Mouse (Mus musculus) MEL (cell line): ENCODE measurements around the gene Ostm1. TPM values are rescaled to one million over a fixed set of nuclear protein-coding genes. Genes with fewer than 3 reads are reported as not detected.

ENCODE experiments used
- DNase-seq: peaks from one replicate; pipeline ENCODE4 v3.0.0; 2011; ENCODE audit warnings: low read depth, low spot score
- H3K27ac ChIP-seq: 2 replicates; pipeline ENCODE4 v1.5.1; 2012; ENCODE audit warnings: low read depth, mild to moderate bottlenecking, control low read depth, low read length, moderate library complexity; ENCODE audit not compliant: control insufficient read depth
- H3K27me3 ChIP-seq, 2 experiments: fragments of 150-350 bp in 1 of 2; sonication (generic) in 1 of 2; 2 replicates each; pipeline ENCODE4 v1.6.1; 2012; ENCODE audit warnings: low read length in 2 of 2, mild to moderate bottlenecking in 2 of 2, improper control_type of control experiment in 1 of 2, moderate library complexity in 1 of 2; ENCODE audit not compliant: insufficient read depth in 2 of 2, control insufficient read depth in 1 of 2
- H3K36me3 ChIP-seq, 2 experiments: 2 replicates each; pipeline ENCODE4 v1.6.1; 2012 to 2014; ENCODE audit warnings: low read length in 2 of 2, improper control_type of control experiment in 1 of 2, inconsistent platforms in 1 of 2, mild to moderate bottlenecking in 1 of 2; ENCODE audit not compliant: insufficient read depth in 2 of 2, control insufficient read depth in 1 of 2
- H3K4me1 ChIP-seq, 2 experiments: fragments of 150-350 bp in 1 of 2; sonication (generic) in 1 of 2; 2 replicates each; pipeline ENCODE4 v1.6.1; 2012; ENCODE audit warnings: low read length in 2 of 2, improper control_type of control experiment in 1 of 2, mild to moderate bottlenecking in 1 of 2; ENCODE audit not compliant: insufficient read depth in 2 of 2, control insufficient read depth in 1 of 2
- H3K4me3 ChIP-seq, 2 experiments: fragments of 150-350 bp in 1 of 2; sonication (generic) in 1 of 2; 2 replicates each; pipeline ENCODE4 v1.5.1; 2012; ENCODE audit warnings: low read depth in 2 of 2, low read length in 2 of 2, mild to moderate bottlenecking in 2 of 2, moderate library complexity in 2 of 2, control low read depth in 1 of 2, improper control_type of control experiment in 1 of 2; ENCODE audit not compliant: control insufficient read depth in 1 of 2, insufficient read depth in 1 of 2
- H3K79me2 ChIP-seq: 2 replicates; pipeline ENCODE4 v1.6.1; 2012; ENCODE audit warnings: mild to moderate bottlenecking, low read length, moderate library complexity; ENCODE audit not compliant: control insufficient read depth, poor library complexity, insufficient read depth
- H3K9ac ChIP-seq: 2 replicates; pipeline ENCODE4 v1.6.1; 2012; ENCODE audit warnings: low read depth, mild to moderate bottlenecking, control low read depth, low read length, moderate library complexity; ENCODE audit not compliant: control insufficient read depth, poor library complexity, severe bottlenecking
- H3K9me3 ChIP-seq: fragments of 150-350 bp; sonication (generic); replicated peaks from 2 replicates; pipeline ENCODE4 v1.6.1; 2012; ENCODE audit warnings: mild to moderate bottlenecking, low read length, improper control_type of control experiment, moderate library complexity; ENCODE audit not compliant: insufficient read depth
- CTCF ChIP-seq, 3 experiments: IDR thresholded peaks in 2 of 3; conservative IDR thresholded peaks in 1 of 3; 2 replicates each; pipeline ENCODE4 v1.5.1; 2011 to 2012; ENCODE audit warnings: low read length in 3 of 3, low read depth in 2 of 3, mild to moderate bottlenecking in 2 of 3, improper control_type of control experiment in 1 of 3, inconsistent platforms in 1 of 3, mixed read lengths in 1 of 3, moderate library complexity in 1 of 3; ENCODE audit not compliant: control insufficient read depth in 1 of 3, insufficient read depth in 1 of 3, poor library complexity in 1 of 3, severe bottlenecking in 1 of 3
- ELF1 ChIP-seq: IDR thresholded peaks from 2 replicates; pipeline ENCODE4 v1.6.1; 2014; ENCODE audit warnings: low read depth, mild to moderate bottlenecking, inconsistent platforms, low read length, improper control_type of control experiment, moderate library complexity
- EP300 ChIP-seq, 2 experiments: IDR thresholded peaks; 2 replicates each; pipeline ENCODE4 v1.6.1; 2011; ENCODE audit warnings: improper control_type of control experiment in 2 of 2, low read length in 2 of 2, low read depth in 1 of 2, mild to moderate bottlenecking in 1 of 2
- GABPA ChIP-seq: IDR thresholded peaks from 2 replicates; pipeline ENCODE4 v1.6.1; 2012; ENCODE audit warnings: low read depth, mild to moderate bottlenecking, inconsistent platforms, low read length, improper control_type of control experiment, moderate library complexity
- HCFC1 ChIP-seq: IDR thresholded peaks from 2 replicates; pipeline ENCODE4 v1.6.1; 2012; ENCODE audit warnings: low read depth, mild to moderate bottlenecking, inconsistent platforms, low read length, improper control_type of control experiment, moderate library complexity
- MAFK ChIP-seq: IDR thresholded peaks from 2 replicates; pipeline ENCODE4 v1.6.1; 2011; ENCODE audit warnings: low read depth, mild to moderate bottlenecking, low read length, improper control_type of control experiment, borderline replicate concordance
- MXI1 ChIP-seq: IDR thresholded peaks from 2 replicates; pipeline ENCODE4 v1.6.1; 2011; ENCODE audit warnings: mild to moderate bottlenecking, low read depth, low read length, improper control_type of control experiment
- MYB ChIP-seq: IDR thresholded peaks from 2 replicates; pipeline ENCODE4 v1.6.1; 2011; ENCODE audit warnings: mild to moderate bottlenecking, low read depth, low read length, improper control_type of control experiment
- MYC ChIP-seq: IDR thresholded peaks from 2 replicates; pipeline ENCODE4 v1.6.1; 2011; ENCODE audit warnings: low read depth, mild to moderate bottlenecking, low read length, improper control_type of control experiment, moderate library complexity
- NRF1 ChIP-seq: IDR thresholded peaks from 2 replicates; pipeline ENCODE4 v1.6.1; 2014; ENCODE audit warnings: low read depth, mild to moderate bottlenecking, inconsistent platforms, low read length, improper control_type of control experiment, moderate library complexity; ENCODE audit not compliant: poor library complexity, insufficient read depth, severe bottlenecking
- RAD21 ChIP-seq: IDR thresholded peaks from 2 replicates; pipeline ENCODE4 v1.6.1; 2011; ENCODE audit warnings: mild to moderate bottlenecking, low read depth, low read length, improper control_type of control experiment
- SIN3A ChIP-seq: IDR thresholded peaks from 2 replicates; pipeline ENCODE4 v1.6.1; 2012; ENCODE audit warnings: low read length, improper control_type of control experiment, inconsistent platforms
- SMC3 ChIP-seq: IDR thresholded peaks from 2 replicates; pipeline ENCODE4 v1.6.1; 2011; ENCODE audit warnings: low read depth, low read length, improper control_type of control experiment
- TBP ChIP-seq: IDR thresholded peaks from 2 replicates; pipeline ENCODE4 v1.8.0; 2011; ENCODE audit warnings: low read depth, low read length, improper control_type of control experiment
- TCF12 ChIP-seq: IDR thresholded peaks from 2 replicates; pipeline ENCODE4 v1.6.1; 2014; ENCODE audit warnings: low read depth, mild to moderate bottlenecking, inconsistent platforms, low read length, improper control_type of control experiment, moderate library complexity
- USF1 ChIP-seq: IDR thresholded peaks from 2 replicates; pipeline ENCODE4 v1.6.1; 2014; ENCODE audit warnings: low read depth, mild to moderate bottlenecking, inconsistent platforms, low read length, improper control_type of control experiment, moderate library complexity
- USF2 ChIP-seq, 2 experiments: IDR thresholded peaks; 2 replicates each; pipeline ENCODE4 v1.6.1; 2011 to 2012; ENCODE audit warnings: improper control_type of control experiment in 2 of 2, low read length in 2 of 2, borderline replicate concordance in 1 of 2, inconsistent platforms in 1 of 2, low read depth in 1 of 2, mild to moderate bottlenecking in 1 of 2; ENCODE audit not compliant: insufficient read depth in 1 of 2
- ZC3H11A ChIP-seq: IDR thresholded peaks from 2 replicates; pipeline ENCODE4 v1.6.1; 2012; ENCODE audit warnings: low read depth, mild to moderate bottlenecking, inconsistent platforms, low read length, improper control_type of control experiment
- ZNF384 ChIP-seq: IDR thresholded peaks from 2 replicates; pipeline ENCODE4 v1.6.1; 2012; ENCODE audit warnings: low read depth, mild to moderate bottlenecking, inconsistent platforms, low read length, improper control_type of control experiment
- polyA plus RNA-seq, 2 experiments: library from polyadenylated mRNA; stranded (reverse) in 1 of 2; unstranded in 1 of 2; fragments of >175 nt in 1 of 2; fragments of >200 nt in 1 of 2; gene quantifications; 2 replicates each; pipeline versions ENCODE4 v1.2.1 to v1.2.4; 2012; ENCODE audit warnings: low replicate concordance in 2 of 2, low read depth in 1 of 2; ENCODE audit not compliant: insufficient read length in 2 of 2, insufficient read depth in 1 of 2, missing spikeins in 1 of 2
- total RNA-seq: library from RNA; depleted of rRNA; stranded (reverse); fragments of 300-350 nt; gene quantifications from 2 replicates; pipeline ENCODE4 v1.2.3, GENCODE M21; 2012

Ostm1 gene
- total and polyA plus RNA-seq, 3 experiments: 13.9 to 17.5 TPM; not detected in 1

DNA sequence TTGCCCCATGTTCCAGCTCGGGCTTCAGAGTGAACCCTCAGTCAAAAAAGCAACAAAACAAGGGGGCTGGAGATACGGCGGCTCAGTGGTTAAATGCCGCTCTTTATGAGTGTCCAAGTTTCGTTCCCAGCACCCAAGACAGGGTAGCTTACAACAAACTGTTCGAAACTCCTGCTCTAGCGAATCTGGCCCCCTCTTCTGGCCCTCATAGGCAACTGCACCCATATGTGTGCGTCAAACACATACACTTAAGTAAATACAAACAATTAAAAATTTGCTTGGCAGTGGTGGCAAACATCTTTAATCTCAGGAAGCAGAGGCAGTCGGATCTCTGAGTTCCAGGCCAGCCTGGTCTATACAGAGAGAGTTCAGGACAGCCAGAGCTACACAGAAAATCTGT, 60.0 kb downstream of the Ostm1 start:
- Histone ChIP-seq H3K9ac (no peak overlapping the region), H3K4me1 (no peaks in the 10 kb centered on the region), H3K36me3 (no peaks in the 10 kb centered on the region), H3K9me3 (no peaks in the 10 kb centered on the region), H3K79me2 (no peaks in the 10 kb centered on the region), H3K27ac (no peak overlapping the region), H3K27me3 (no peaks in the 10 kb centered on the region), H3K4me3 (no peak overlapping the region)
- peak; percentile 27 for DNase-seq
- TF ChIP-seq MXI1 (no peak), RAD21 (peak; percentile 18), GABPA (no peak), USF2 (IDR thresholded peaks at IDR 0.05; ENCODE audit: borderline replicate concordance in 1 of 2, insufficient read depth in 1 of 2, low read depth in 1 of 2, low read length in 2 of 2) (no peak), SMC3 (peak; percentile 45), CTCF (IDR thresholded peaks at IDR 0.05 in 2 of 3, conservative IDR thresholded peaks at IDR 0.05 in 1 of 3; ENCODE audit: control insufficient read depth in 1 of 3, insufficient read depth in 1 of 3, low read depth in 2 of 3, low read length in 3 of 3, poor library complexity in 1 of 3, severe bottlenecking in 1 of 3) (peak; percentile 39 to 49 (median 40)), MAFK (no peak), ZC3H11A (0 out of 2 replicates have a peak, but pooled peaks have one; percentile 15)

DNA sequence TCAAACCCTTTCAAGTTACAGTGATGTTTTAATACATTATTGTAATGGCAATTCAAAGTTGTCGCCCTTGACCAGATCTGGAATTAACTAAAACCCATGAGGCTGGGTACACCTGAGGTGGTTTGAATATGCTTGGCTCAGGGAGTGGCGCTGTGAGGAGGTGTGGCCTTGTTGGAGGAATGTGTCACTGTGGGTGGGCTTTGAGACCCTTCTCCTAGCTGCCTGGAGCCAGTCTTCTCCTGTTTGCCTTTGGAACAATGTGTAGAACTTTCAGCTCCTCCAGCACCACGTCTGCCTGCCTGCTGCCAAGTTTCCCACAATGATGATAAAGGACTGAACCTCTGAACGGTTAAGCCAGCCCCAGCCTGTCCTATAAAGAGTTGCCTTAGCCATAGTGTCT, 62.7 kb downstream of the Ostm1 start:
- Histone ChIP-seq H3K4me3 (no peak overlapping the region), H3K36me3 (no peaks in the 10 kb centered on the region), H3K9me3 (no peaks in the 10 kb centered on the region), H3K4me1 (no peaks in the 10 kb centered on the region), H3K79me2 (no peaks in the 10 kb centered on the region), H3K27ac (no peak overlapping the region), H3K9ac (no peak overlapping the region), H3K27me3 (no peaks in the 10 kb centered on the region)
- DNase-seq: no peak
- TF ChIP-seq HCFC1 (no peak), USF1 (no peak), MAFK (no peak), SIN3A (no peak), EP300 (IDR thresholded peaks at IDR 0.05; ENCODE audit: low read depth in 1 of 2, low read length in 2 of 2) (no peak), ELF1 (no peak), SMC3 (no peak), TCF12 (no peak), NRF1 (no peak), MYC (no peak), ZC3H11A (no peak), MYB (no peak), TBP (no peak), ZNF384 (no peak)
